Comparison of ENCODE assay signal across 16 mouse cellular contexts in genomic region chr13:109915964-109916363, GRCm38 (mm10).
DNase-seq lines count a peak whose midpoint lies in the region; ATAC-seq lines count a peak whose summit lies in the region.
"Had no signal": no experiment of that assay in that cellular context is flagged by ENCODE, and none has a peak within 500 bp of the region (broad histone marks: within the 10 kb centered on the region; RNA-seq: fewer than 3 reads in every experiment).

No protein-coding gene starts in this region.

- no peaks in the 10 kb centered on the region for H3K27me3 ChIP-seq in kidney, embryonic 15.5 days
- H3K27me3 ChIP-seq: midbrain, embryonic 12.5 days had no signal

- DNase-seq in adrenal gland, adult (ENCODE audit: inconsistent age in 2 of 2, low spot score in 1 of 2): peak; percentile 46 to 78
- no peak for DNase-seq in adrenal gland, adult 18-20 months (ENCODE audit: low spot score in 2 of 2)
- no peak for DNase-seq in kidney, postnatal 14 days
- DNase-seq in heart, adult 9 months (ENCODE audit: low spot score in 2 of 2): peak; percentile 16 to 49
- DNase-seq in heart, postnatal 4 days: peak; percentile 51
- no peak for DNase-seq in urinary bladder, postnatal 4 days (ENCODE audit: low spot score in 2 of 2)
- DNase-seq in urinary bladder, adult 18-20 months (ENCODE audit: low spot score in 2 of 2): no peak
- DNase-seq: cerebellum, adult 9-10 months; forebrain, postnatal 0 days; kidney, postnatal 36 days; lung, postnatal 14 days; thymus, postnatal 4 days had no signal

- H3K36me3 ChIP-seq in kidney, embryonic 15.5 days: no peaks in the 10 kb centered on the region
- H3K36me3 ChIP-seq: midbrain, embryonic 12.5 days had no signal

- ATAC-seq in kidney, embryonic 15.5 days (replicated peaks; ENCODE audit: low FRiP score): no peak
- ATAC-seq: forebrain, postnatal 0 days had no signal

- WGBS in kidney, embryonic 15.5 days: 32% methylated on average over 5 of the region's 5 CpGs

- H3K4me1 ChIP-seq in kidney, embryonic 15.5 days: peaks cover 31% of the 10 kb centered on the region

- H3K9me3 ChIP-seq in kidney, embryonic 15.5 days (replicated peaks): no peaks in the 10 kb centered on the region
- H3K9me3 ChIP-seq: midbrain, embryonic 12.5 days had no signal

- 0 out of 2 replicates have a peak overlapping the region, but pooled peaks have one; percentile 37 for H3K27ac ChIP-seq in kidney, embryonic 15.5 days
- H3K27ac ChIP-seq: hindbrain, embryonic 14.5 days; liver, embryonic 14.5 days; midbrain, embryonic 12.5 days had no signal

- H3K4me2 ChIP-seq in kidney, embryonic 15.5 days: 0 out of 2 replicates have a peak overlapping the region, but pooled peaks have one; percentile 12
- H3K4me2 ChIP-seq: hindbrain, embryonic 14.5 days; midbrain, embryonic 12.5 days had no signal

- no peak overlapping the region for H3K9ac ChIP-seq in kidney, embryonic 15.5 days
- H3K9ac ChIP-seq: forebrain, postnatal 0 days; hindbrain, embryonic 14.5 days; liver, embryonic 14.5 days; midbrain, embryonic 12.5 days had no signal

- H3K4me3 ChIP-seq in kidney, embryonic 15.5 days (replicated peaks): no peak overlapping the region
- H3K4me3 ChIP-seq: midbrain, embryonic 12.5 days had no signal

Comparison
In these comparisons a context has a peak if more than half of its experiments do, and no peak if none do; other contexts are left out.
1. DNase-seq: peak in adrenal gland, adult (2 of 2), heart, adult 9 months (2 of 2) and heart, postnatal 4 days (single experiment); none in adrenal gland, adult 18-20 months (0 of 2), kidney, postnatal 14 days (single experiment), urinary bladder, postnatal 4 days (0 of 2) and urinary bladder, adult 18-20 months (0 of 2).